Mouse (Mus musculus) thymus, postnatal 0 days (tissue): Measurements from ENCODE around the gene Hrc. TPM values are rescaled to one million over a fixed set of nuclear protein-coding genes. Genes with fewer than 3 reads are reported as not detected.
A peak's percentile ranks its signal among the peaks of the same experiment; 100 is the strongest.

Experiments used
- DNase-seq: peaks from one replicate; pipeline ENCODE4 v3.0.0-alpha.2; 2015; ENCODE audit warnings: low spot score
- polyA plus RNA-seq: library from polyadenylated mRNA; unstranded; fragments of >200 nt; fragmentation: Nextera tagmentation; extraction: Ambion mirVana; gene quantifications from 2 replicates; pipeline ENCODE4 v1.2.1, GENCODE M21; 2015

The Hrc gene
- polyA plus RNA-seq, 1 experiment from 2014 or later: 0.09 TPM

DNA sequence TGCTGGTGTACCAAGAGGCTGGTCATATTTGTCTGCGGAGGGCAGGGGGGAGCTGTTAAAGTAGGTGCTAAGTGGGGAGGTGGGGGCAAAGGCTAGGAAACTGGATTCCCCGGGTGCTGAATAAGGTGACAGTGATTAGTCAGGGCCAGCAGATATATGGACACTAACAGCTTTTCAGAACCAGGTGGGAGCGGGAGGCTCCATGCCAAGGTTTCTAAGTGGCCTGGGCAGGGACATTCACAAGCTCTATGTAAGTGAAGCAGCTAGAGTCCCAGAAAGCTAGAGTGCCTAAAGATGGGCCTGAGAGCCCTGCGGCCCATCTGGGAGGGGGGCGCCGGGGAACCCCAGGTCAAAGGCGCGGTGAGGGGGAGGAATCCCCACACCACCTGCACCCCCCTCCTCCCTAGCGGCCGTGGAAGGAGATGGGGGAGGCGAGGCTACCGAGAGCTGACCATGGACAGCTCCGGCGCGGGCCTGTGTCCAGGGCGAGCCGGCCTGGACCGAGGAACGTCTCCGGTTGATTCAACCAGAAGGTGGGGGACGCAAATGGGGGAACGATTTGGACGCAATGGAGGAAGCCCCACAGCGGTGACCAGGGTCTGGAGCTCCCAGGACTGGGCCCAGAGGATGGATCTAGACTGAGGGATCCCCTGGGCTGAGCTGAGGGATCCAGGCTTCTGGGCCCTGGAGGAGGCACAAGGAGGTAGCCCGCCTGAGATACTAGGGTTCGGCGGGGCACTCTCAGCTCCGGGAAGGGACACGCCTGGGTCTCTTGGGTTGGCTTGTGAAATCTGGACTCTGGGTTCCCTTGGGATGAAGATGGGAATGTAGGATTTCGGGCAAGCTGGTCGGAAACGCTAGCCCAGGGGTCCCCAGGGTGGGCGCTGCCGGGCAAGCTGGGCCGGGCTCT lies 30.9 kb downstream of the Hrc start:
- no peak for DNase-seq

GRCm38 (mm10) chr7:45366652-45367019 lies 31.5 kb downstream of the Hrc start, which contains the start of gene Ppfia3:
Ppfia3 (minus strand) TSS chr7:45367019.
- DNase-seq: peak; percentile 40

DNA sequence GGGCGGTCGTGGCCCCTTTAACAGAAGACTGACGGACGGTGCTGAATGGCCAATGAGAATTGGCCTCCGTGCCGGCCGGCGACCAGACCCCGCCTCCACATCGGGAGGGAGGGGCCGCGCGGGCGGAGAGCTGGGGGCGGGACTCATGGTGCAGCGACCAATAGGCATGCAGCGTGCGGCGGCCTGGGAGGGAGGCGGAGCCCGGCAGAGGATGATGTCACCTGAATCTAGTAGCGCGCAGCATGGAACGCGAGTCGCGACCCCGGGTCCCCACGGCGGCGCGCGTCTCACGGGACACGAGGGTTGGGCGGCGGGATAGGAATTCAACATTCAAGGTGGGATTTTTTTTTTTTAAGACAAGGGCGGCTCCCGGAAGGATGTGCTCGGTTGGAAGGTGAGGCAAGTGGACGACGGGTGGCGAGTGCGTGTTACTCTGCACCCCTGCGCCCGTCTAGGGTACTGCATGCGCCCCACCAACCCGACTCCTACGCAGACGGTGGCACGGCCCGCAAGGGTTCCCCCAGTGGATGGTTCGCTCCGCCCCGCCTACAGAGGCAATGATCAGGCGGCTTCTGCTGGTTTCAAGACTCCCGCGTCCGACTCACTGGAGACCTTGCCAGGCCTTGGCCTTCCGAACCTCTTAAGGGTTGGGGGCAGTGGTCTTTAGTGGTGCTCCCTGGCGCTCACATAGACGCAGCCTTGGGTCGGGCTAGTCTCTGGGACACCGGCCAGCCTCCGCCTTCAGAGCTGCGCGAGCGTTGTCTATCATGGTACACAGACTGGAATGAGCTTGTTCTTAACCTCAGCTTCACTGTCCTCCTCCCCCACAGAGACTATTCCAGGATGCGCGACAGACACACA lies 32.2 kb downstream of the Hrc start:
- DNase-seq: peak; percentile 96

DNA sequence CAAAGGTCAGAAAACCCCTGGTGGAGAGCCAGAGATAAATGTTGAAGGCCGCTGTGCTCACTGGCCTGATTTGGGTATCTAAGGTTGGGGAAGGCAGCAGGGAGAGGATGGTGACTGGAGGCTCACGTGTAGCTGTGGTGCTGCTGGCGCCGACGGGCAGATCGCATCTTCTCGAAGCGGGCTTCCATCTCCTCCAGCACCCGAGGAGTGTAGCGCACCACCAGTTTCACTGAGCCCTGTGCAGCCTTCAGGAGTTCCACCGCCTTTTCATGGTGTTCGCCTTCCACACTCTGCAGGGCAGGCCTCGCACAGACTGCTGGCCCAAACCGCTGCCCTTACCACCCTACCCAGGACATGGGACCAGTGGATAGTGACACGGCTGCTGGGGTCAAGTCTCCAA lies 33.1 kb downstream of the Hrc start:
- DNase-seq: no peak

DNA sequence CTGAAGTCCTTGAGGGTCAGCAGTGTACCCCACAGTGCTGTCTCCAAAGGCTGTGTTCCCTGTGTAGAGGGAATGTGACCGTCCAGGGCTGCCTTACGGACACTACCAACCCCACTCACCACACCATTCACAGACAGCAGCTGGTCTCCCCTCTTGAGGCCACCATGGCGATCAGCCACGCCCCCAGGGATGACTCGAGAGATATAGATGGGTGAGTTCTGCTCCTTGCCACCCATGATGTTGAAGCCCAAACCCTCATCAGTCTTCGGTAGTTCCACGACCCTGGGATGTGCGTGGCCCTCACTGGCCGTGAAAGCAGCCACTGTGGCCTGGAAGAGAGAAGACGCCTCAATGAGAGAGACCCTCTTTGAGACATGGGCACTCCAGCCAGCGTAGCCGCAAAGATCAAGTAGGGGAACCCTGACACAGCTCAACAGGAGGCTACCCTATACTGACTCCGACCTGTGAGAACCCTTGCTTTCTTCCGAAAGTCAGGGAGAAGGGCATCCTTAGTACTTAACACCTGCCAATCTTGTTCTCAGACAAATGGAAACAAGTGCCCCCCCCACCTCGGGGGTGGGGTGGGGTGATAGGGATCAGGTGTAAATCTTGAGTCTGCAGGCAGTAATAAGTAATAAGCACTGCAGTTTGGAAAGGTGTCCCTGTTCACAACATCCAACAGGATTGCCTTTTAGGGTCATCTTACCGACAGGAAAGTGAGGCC lies 34.1 kb downstream of the Hrc start:
- DNase-seq: no peak

- no peak for DNase-seq
Observed at GRCm38 (mm10) chr7:45369836-45370474, 34.9 kb downstream of the Hrc start.

- peak; percentile 93 for DNase-seq
Observed at GRCm38 (mm10) chr7:45370475-45371311, 35.6 kb downstream of the Hrc start, which contains the start of gene Lin7b. Lin7b (minus strand) TSS chr7:45370583.

GRCm38 (mm10) chr7:45372371-45372770 lies 37.3 kb downstream of the Hrc start:
- DNase-seq: no peak

GRCm38 (mm10) chr7:45374620-45375019 lies 39.5 kb downstream of the Hrc start:
- no peak for DNase-seq

- no peak for DNase-seq
Observed at GRCm38 (mm10) chr7:45376057-45376456, 41.0 kb downstream of the Hrc start.

- DNase-seq: no peak
Observed at GRCm38 (mm10) chr7:45386077-45386476, 51.0 kb downstream of the Hrc start.

Other genes starting within 250 kb of the Hrc start
- 41.4 and 41.8 TPM in 2 replicates for gene Rcn3, start 243.1 kb upstream of the Hrc start, polyA plus RNA-seq
- 42.6 and 47.6 TPM in 2 replicates for gene Fcgrt, start 231.4 kb upstream of the Hrc start, polyA plus RNA-seq
- 2,260 and 2,287 TPM in 2 replicates for gene Rps11, start 210.9 kb upstream of the Hrc start, polyA plus RNA-seq
- 2,581 and 2,590 TPM in 2 replicates for gene Rpl13a, start 206.5 kb upstream of the Hrc start, polyA plus RNA-seq
- gene Gm45713, start 199.1 kb upstream of the Hrc start, polyA plus RNA-seq: 1.5 and 2.2 TPM in 2 replicates
- gene Flt3l, start 198.9 kb upstream of the Hrc start, polyA plus RNA-seq: 21.5 and 24.5 TPM in 2 replicates
- gene Pih1d1, start 181.0 kb upstream of the Hrc start, polyA plus RNA-seq: 88.2 and 93.1 TPM in 2 replicates
- gene Aldh16a1, start 180.7 kb upstream of the Hrc start, polyA plus RNA-seq: 41.6 and 43.3 TPM in 2 replicates
- 0.06 TPM in 1 of 2 replicates, not detected in the other for gene Slc17a7, start 171.3 kb upstream of the Hrc start, polyA plus RNA-seq
- not detected in 2 replicates for gene Gfy, start 155.7 kb upstream of the Hrc start, polyA plus RNA-seq
- not detected in 2 replicates for gene Pth2, start 154.3 kb upstream of the Hrc start, polyA plus RNA-seq
- 0.20 and 0.37 TPM in 2 replicates for gene Ccdc155, start 130.4 kb upstream of the Hrc start, polyA plus RNA-seq
- 5.1 and 7.6 TPM in 2 replicates for gene Dkkl1, start 123.1 kb upstream of the Hrc start, polyA plus RNA-seq
- 4.8 and 5.1 TPM in 2 replicates for gene Tead2, start 119.5 kb upstream of the Hrc start, polyA plus RNA-seq
- gene Cd37, start 96.2 kb upstream of the Hrc start, polyA plus RNA-seq: 143 and 146 TPM in 2 replicates
- 0.17 TPM in 1 of 2 replicates, not detected in the other for gene Slc6a16, start 94.2 kb upstream of the Hrc start, polyA plus RNA-seq
- gene Slc6a21, start 57.8 kb upstream of the Hrc start, polyA plus RNA-seq: 0.08 TPM in 1 of 2 replicates, not detected in the other
- gene Trpm4, start 1.5 kb upstream of the Hrc start, polyA plus RNA-seq: 4.9 and 5.2 TPM in 2 replicates
- 0.27 and 0.49 TPM in 2 replicates for gene Ppfia3, start 31.7 kb downstream of the Hrc start, polyA plus RNA-seq
- gene Lin7b, start 35.3 kb downstream of the Hrc start, polyA plus RNA-seq: 0.49 and 0.79 TPM in 2 replicates
- 198 and 222 TPM in 2 replicates for gene Snrnp70, start 60.5 kb downstream of the Hrc start, polyA plus RNA-seq
- gene Kcna7, start 70.4 kb downstream of the Hrc start, polyA plus RNA-seq: 0.14 and 0.34 TPM in 2 replicates
- 3.9 and 4.2 TPM in 2 replicates for gene Ntf5, start 78.4 kb downstream of the Hrc start, polyA plus RNA-seq
- not detected in 2 replicates for gene Lhb, start 85.5 kb downstream of the Hrc start, polyA plus RNA-seq
- gene Gys1, start 99.6 kb downstream of the Hrc start, polyA plus RNA-seq: 9.4 and 10.5 TPM in 2 replicates
- 129 and 143 TPM in 2 replicates for gene Ruvbl2, start 102.8 kb downstream of the Hrc start, polyA plus RNA-seq
- gene Ftl1, start 124.6 kb downstream of the Hrc start, polyA plus RNA-seq: 3,702 and 3,772 TPM in 2 replicates
- gene Bax, start 131.6 kb downstream of the Hrc start, polyA plus RNA-seq: 177 and 178 TPM in 2 replicates
- 2.6 and 2.8 TPM in 2 replicates for gene Tulp2, start 146.6 kb downstream of the Hrc start, polyA plus RNA-seq
- gene Gm45808, start 151.5 kb downstream of the Hrc start, polyA plus RNA-seq: not detected in 2 replicates
- 1.1 and 1.5 TPM in 2 replicates for gene Dhdh, start 153.5 kb downstream of the Hrc start, polyA plus RNA-seq
- 110 and 111 TPM in 2 replicates for gene Nucb1, start 175.1 kb downstream of the Hrc start, polyA plus RNA-seq
- gene Ppp1r15a, start 191.0 kb downstream of the Hrc start, polyA plus RNA-seq: 16.2 and 17.2 TPM in 2 replicates
- 3.3 and 4.6 TPM in 2 replicates for gene Plekha4, start 191.0 kb downstream of the Hrc start, polyA plus RNA-seq
- 1.1 and 1.2 TPM in 2 replicates for gene Hsd17b14, start 219.6 kb downstream of the Hrc start, polyA plus RNA-seq
- gene Bcat2, start 234.9 kb downstream of the Hrc start, polyA plus RNA-seq: 86.5 and 87.3 TPM in 2 replicates